Mouse (Mus musculus): ENCODE measurements around the gene Ptar1. TPM values are rescaled to one million over a fixed set of nuclear protein-coding genes. Genes with fewer than 3 reads are reported as not detected.

Gene Ptar1
- total RNA-seq (2023): 35.9 TPM

GRCm38 (mm10) chr19:23687296-23688021 lies at the start of gene Ptar1:
TSS of gene Ptar1 (plus strand) at chr19:23687429.

DNA sequence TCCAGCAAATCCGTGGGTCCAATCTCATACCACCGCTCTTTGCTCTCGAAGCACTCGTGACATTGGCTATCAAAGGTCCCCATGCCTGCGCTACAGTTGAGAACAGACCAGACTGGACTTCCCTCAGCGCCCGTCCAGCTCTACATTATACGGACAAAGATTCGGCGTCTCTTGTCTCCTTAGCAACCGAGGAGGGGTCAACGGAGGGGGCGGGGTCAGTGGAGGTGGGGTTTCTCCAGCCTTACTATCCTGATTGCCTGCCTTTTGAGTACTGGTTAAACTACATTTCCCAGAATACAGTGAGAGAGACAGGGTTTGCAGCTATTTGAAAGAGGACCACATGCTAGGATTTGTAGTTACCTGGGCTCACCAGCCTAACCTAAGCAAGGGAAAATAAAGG lies 34.6 kb upstream of the Ptar1 start, which contains the start of gene 1700028P14Rik:
Gene 1700028P14Rik (minus strand): TSS at position 169 of the 400 bp plus-strand sequence.

DNA sequence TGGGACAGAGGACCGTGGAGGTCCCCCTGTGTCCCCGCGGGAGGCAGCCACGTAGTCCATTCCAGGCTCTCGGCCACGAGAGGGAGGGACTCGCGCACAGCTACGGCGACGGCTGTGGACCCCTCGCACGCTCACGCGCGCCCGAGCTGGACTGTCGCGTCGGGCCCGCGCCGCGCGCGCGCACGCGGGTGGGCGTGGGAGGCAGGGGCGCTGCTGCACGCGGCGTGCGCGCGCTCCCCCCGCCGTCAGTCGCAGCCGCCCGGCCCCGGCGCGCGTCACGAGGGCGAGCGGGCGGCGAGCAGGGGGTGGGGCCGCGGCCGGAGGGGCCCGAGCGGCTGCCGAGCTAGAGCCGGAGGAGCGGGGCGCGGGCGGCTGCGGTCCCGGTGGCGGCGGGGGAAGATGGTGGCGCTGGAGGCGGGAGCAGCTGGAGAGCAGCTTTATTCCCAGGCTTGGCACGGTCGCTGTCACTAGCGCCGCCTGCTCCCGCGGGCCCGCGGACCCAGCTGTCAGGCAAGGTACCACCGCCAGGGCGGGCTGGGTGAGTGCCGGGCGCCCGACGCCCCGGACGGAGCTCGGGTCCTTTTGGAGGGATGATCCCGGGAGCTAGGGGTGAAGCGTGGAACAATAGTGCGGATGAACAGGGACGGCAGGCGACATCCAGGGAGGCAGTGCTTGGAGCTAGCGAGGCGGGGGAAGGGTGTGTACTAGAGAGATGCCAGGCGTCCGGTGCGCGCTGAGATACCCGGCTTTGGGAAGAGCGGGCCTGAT lies 71.5 kb downstream of the Ptar1 start, which contains the start of gene Apba1:
Gene Apba1 (plus strand): TSS at position 334 of the 768 bp plus-strand sequence.

Other genes with a start within 250 kb of the Ptar1 start
- not detected for gene Mamdc2, start 239.0 kb upstream of the Ptar1 start, total RNA-seq (2023)
- not detected for gene 1700028P14Rik, start 34.6 kb upstream of the Ptar1 start, total RNA-seq (2023)
- gene Apba1, start 71.5 kb downstream of the Ptar1 start, total RNA-seq (2023): 0.12 TPM

Data from CD4-positive naive resting alpha-beta T cell, adult 57 days (primary cell).